Mouse (Mus musculus) midbrain, embryonic 11.5 days (tissue): Measurements from ENCODE around the gene Fam76b. TPM values are rescaled to one million over a fixed set of nuclear protein-coding genes. Genes with fewer than 3 reads are reported as not detected.

Experiments used
- ATAC-seq: fragments of 200-750 bp; cut with Nextera tagmentation; 2 replicates; pipeline ENCODE4 v1.8.0; 2017; ENCODE audit warnings: moderate TSS enrichment, moderate library complexity; ENCODE audit not compliant: low FRiP score
- DNase-seq: peaks from one replicate; pipeline ENCODE4 v3.0.0; 2015; ENCODE audit warnings: low spot score; ENCODE audit errors: missing footprints
- H3K27ac ChIP-seq: fragments of 300-500 bp; sonication (generic); 2 replicates; pipeline ENCODE4 v1.5.1; 2014; ENCODE audit warnings: low read depth, low read length
- H3K27me3 ChIP-seq: fragments of 300-500 bp; sonication (generic); 2 replicates; pipeline ENCODE4 v1.6.1; 2014; ENCODE audit warnings: mild to moderate bottlenecking, low read length, moderate library complexity, mixed read lengths; ENCODE audit not compliant: control insufficient read depth, insufficient read depth
- H3K36me3 ChIP-seq: fragments of 300-500 bp; sonication (generic); 2 replicates; pipeline ENCODE4 v1.6.1; 2014; ENCODE audit warnings: mild to moderate bottlenecking, low read length, moderate library complexity, mixed read lengths; ENCODE audit not compliant: control insufficient read depth, insufficient read depth
- H3K4me1 ChIP-seq: fragments of 300-500 bp; sonication (generic); 2 replicates; pipeline ENCODE4 v1.6.1; 2014; ENCODE audit warnings: low read length; ENCODE audit not compliant: control insufficient read depth, insufficient read depth
- H3K4me2 ChIP-seq: fragments of 300-500 bp; sonication (generic); 2 replicates; pipeline ENCODE4 v1.6.1; 2014; ENCODE audit warnings: mild to moderate bottlenecking, moderate library complexity
- H3K4me3 ChIP-seq: fragments of 300-500 bp; sonication (generic); 2 replicates; pipeline ENCODE4 v1.5.1; 2014; ENCODE audit warnings: low read depth, low read length
- H3K9ac ChIP-seq: fragments of 300-500 bp; sonication (generic); 2 replicates; pipeline ENCODE4 v1.6.1; 2014; ENCODE audit warnings: low read length
- H3K9me3 ChIP-seq: fragments of 300-500 bp; sonication (generic); 2 replicates; pipeline ENCODE4 v1.6.1; 2016; ENCODE audit warnings: low read length; ENCODE audit not compliant: control insufficient read depth
- WGBS: fragments of 180-500 bp; shearing (Covaris S2); extraction: QIAGEN DNeasy Blood & Tissue Kit; methylation state at CpG from one replicate; pipeline ENCODE4 v1.1.7; 2014; 5-methylcytosine and 5-hydroxymethylcytosine counted together
- polyA plus RNA-seq: library from polyadenylated mRNA; unstranded; fragments of >200 nt; fragmentation: Nextera tagmentation; extraction: Ambion mirVana; gene quantifications from 2 replicates; pipeline ENCODE4 v1.2.1, GENCODE M21; 2014

Fam76b gene
- polyA plus RNA-seq, 1 experiment from 2014 or later: 28.9 TPM

GRCm38 (mm10) chr9:13818369-13818768 lies 9.1 kb upstream of the Fam76b start:
- Histone ChIP-seq H3K9me3 (no peaks in the 10 kb centered on the region), H3K9ac (no peak overlapping the region), H3K36me3 (peaks cover 16% of the 10 kb centered on the region), H3K27ac (no peak overlapping the region), H3K4me3 (no peak overlapping the region), H3K4me2 (no peak overlapping the region), H3K4me1 (no peaks in the 10 kb centered on the region), H3K27me3 (no peaks in the 10 kb centered on the region)
- DNase-seq (no peak), ATAC-seq (no peak)
- WGBS: 87% methylated on average over 9 of the region's 9 CpGs

GRCm38 (mm10) chr9:13820774-13821173 lies 6.7 kb upstream of the Fam76b start:
- WGBS: 89% methylated on average over 3 of the region's 3 CpGs
- DNase-seq: no peak
- Histone ChIP-seq H3K27ac (no peak overlapping the region), H3K4me2 (no peak overlapping the region), H3K36me3 (peaks cover 10% of the 10 kb centered on the region), H3K9ac (no peak overlapping the region), H3K4me1 (peaks cover 9% of the 10 kb centered on the region), H3K9me3 (no peaks in the 10 kb centered on the region), H3K27me3 (no peaks in the 10 kb centered on the region), H3K4me3 (no peak overlapping the region)
- no peak for ATAC-seq

- Histone ChIP-seq H3K36me3 (peaks cover 2% of the 10 kb centered on the region; the same call in 1 of the 2 replicates), H3K9ac (peak overlapping the region; percentile 85), H3K4me2 (peak overlapping the region; percentile 56), H3K27ac (peak overlapping the region; percentile 92; the same call in 1 of the 2 replicates), H3K27me3 (no peaks in the 10 kb centered on the region), H3K9me3 (no peaks in the 10 kb centered on the region), H3K4me3 (peak overlapping the region; percentile 70), H3K4me1 (peaks cover 17% of the 10 kb centered on the region)
- WGBS: 7% methylated on average over 8 of the region's 8 CpGs
- ATAC-seq (no peak), DNase-seq (no peak)
Observed at GRCm38 (mm10) chr9:13825896-13826295, 1.6 kb upstream of the Fam76b start.

GRCm38 (mm10) chr9:13826391-13826805 lies 1.1 kb upstream of the Fam76b start:
- Histone ChIP-seq H3K36me3 (no peaks in the 10 kb centered on the region; the same call in 1 of the 2 replicates), H3K4me2 (peak overlapping the region; percentile 56), H3K27me3 (no peaks in the 10 kb centered on the region), H3K9ac (peak overlapping the region; percentile 85), H3K4me1 (peaks cover 17% of the 10 kb centered on the region), H3K4me3 (peak overlapping the region; percentile 70), H3K9me3 (no peaks in the 10 kb centered on the region), H3K27ac (peak overlapping the region; percentile 92)
- 0% methylated on average over 31 of the region's 31 CpGs for WGBS
- ATAC-seq: peak; percentile 26
- peak; percentile 96 for DNase-seq

GRCm38 (mm10) chr9:13826832-13827405 lies 597 bp upstream of the Fam76b start, which contains the start of gene Cep57:
Gene Cep57 (minus strand): TSS chr9:13827107.
- peaks cover 4% of the 10 kb centered on the region; the same call in 1 of the 2 replicates for H3K36me3 ChIP-seq
- H3K27me3 ChIP-seq: no peaks in the 10 kb centered on the region
- peak; percentile 92 for ATAC-seq
- H3K4me1 ChIP-seq: peaks cover 17% of the 10 kb centered on the region
- peak within 1 kb of the TSS; percentile 93 for H3K27ac ChIP-seq
- WGBS: under 1% methylated on average over 44 of the region's 44 CpGs
- no peaks in the 10 kb centered on the region for H3K9me3 ChIP-seq
- H3K4me2 ChIP-seq: peak within 1 kb of the TSS; percentile 85
- peak within 1 kb of the TSS; percentile 70 for H3K4me3 ChIP-seq
- peak within 1 kb of the TSS; percentile 97 for H3K9ac ChIP-seq
- peak; percentile 99 for DNase-seq

GRCm38 (mm10) chr9:13828087-13828441 lies 548 bp downstream of the Fam76b start:
- DNase-seq (peak; percentile 96), ATAC-seq (peak; percentile 37)
- Histone ChIP-seq H3K9me3 (no peaks in the 10 kb centered on the region), H3K36me3 (peaks cover 6% of the 10 kb centered on the region; the same call in 1 of the 2 replicates), H3K9ac (peak overlapping the region; percentile 97), H3K27ac (peak overlapping the region; percentile 93), H3K27me3 (no peaks in the 10 kb centered on the region), H3K4me3 (peak overlapping the region; percentile 70), H3K4me1 (peaks cover 17% of the 10 kb centered on the region), H3K4me2 (peak overlapping the region; percentile 85)
- WGBS: under 1% methylated on average over 23 of the region's 23 CpGs

- no peaks in the 10 kb centered on the region for H3K4me1 ChIP-seq
- DNase-seq: no peak
- no peak overlapping the region for H3K27ac ChIP-seq
- H3K4me3 ChIP-seq: no peak overlapping the region
- H3K9ac ChIP-seq: no peak overlapping the region
- 94% methylated on average over 3 of the region's 3 CpGs for WGBS
- no peak for ATAC-seq
- H3K36me3 ChIP-seq: peaks cover 23% of the 10 kb centered on the region
- no peaks in the 10 kb centered on the region for H3K9me3 ChIP-seq
- no peaks in the 10 kb centered on the region for H3K27me3 ChIP-seq
- no peak overlapping the region for H3K4me2 ChIP-seq
Observed at GRCm38 (mm10) chr9:13835256-13835655, 7.7 kb downstream of the Fam76b start.

- Histone ChIP-seq H3K27ac (no peak overlapping the region), H3K4me3 (no peak overlapping the region), H3K27me3 (no peaks in the 10 kb centered on the region), H3K36me3 (peaks cover 31% of the 10 kb centered on the region), H3K4me2 (no peak overlapping the region), H3K9ac (no peak overlapping the region), H3K9me3 (no peaks in the 10 kb centered on the region), H3K4me1 (no peaks in the 10 kb centered on the region)
- no peak for DNase-seq
- ATAC-seq: no peak
- 91% methylated on average over 2 of the region's 2 CpGs for WGBS
Observed at GRCm38 (mm10) chr9:13836726-13837125, 9.2 kb downstream of the Fam76b start.

GRCm38 (mm10) chr9:13847591-13847990 lies 20.1 kb downstream of the Fam76b start:
- H3K4me2 ChIP-seq: no peak overlapping the region
- no peaks in the 10 kb centered on the region for H3K36me3 ChIP-seq
- H3K4me3 ChIP-seq: no peak overlapping the region
- no peaks in the 10 kb centered on the region for H3K9me3 ChIP-seq
- no peak for ATAC-seq
- H3K9ac ChIP-seq: no peak overlapping the region
- H3K27ac ChIP-seq: no peak overlapping the region
- 92% methylated on average over 3 of the region's 3 CpGs for WGBS
- no peaks in the 10 kb centered on the region for H3K27me3 ChIP-seq
- DNase-seq: no peak
- H3K4me1 ChIP-seq: no peaks in the 10 kb centered on the region
